Mouse (Mus musculus): ENCODE measurements around the gene Ninj1. TPM values are rescaled to one million over a fixed set of nuclear protein-coding genes. Genes with fewer than 3 reads are reported as not detected.

Gene Ninj1
- polyA plus RNA-seq, 1 experiment: 115 TPM

DNA sequence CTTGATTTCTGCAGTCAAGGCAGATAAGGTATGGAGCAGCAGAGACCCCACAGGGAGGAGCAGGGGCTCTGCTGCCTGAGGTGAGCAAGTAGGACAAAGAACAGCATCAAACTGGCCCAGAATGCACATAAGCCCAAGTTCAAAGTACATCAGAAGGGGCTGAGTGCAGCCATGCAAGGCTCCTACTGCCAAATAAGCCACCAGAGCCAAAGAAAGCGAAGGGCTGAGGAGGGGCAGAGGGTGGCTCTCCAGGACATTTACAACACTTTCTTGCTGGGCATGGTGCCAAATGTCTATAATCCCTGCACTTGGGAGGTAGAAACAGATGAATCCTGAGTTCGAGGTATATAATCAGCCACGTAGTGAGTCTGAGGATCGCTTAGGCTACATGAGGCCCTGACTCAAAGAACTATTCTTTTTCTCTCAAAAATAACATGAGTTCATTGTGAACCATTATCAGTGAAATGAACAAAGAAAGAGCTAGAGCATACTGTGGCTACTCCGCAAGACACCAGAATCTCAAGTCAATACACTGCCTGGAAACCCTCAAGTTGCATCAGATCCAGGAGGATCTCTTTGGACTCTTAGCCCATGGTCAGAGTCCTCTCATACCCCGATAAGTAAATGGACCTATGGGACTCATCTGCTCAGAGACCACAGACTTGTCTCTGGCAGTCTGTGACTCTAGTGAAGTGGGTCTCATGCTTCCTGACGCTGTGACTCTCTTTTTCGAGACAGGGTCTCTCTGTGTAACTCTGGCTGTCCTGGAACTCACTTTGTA is 46.7 kb downstream of the Ninj1 start:
- no peak for DNase-seq (ENCODE audit: low spot score)

DNA sequence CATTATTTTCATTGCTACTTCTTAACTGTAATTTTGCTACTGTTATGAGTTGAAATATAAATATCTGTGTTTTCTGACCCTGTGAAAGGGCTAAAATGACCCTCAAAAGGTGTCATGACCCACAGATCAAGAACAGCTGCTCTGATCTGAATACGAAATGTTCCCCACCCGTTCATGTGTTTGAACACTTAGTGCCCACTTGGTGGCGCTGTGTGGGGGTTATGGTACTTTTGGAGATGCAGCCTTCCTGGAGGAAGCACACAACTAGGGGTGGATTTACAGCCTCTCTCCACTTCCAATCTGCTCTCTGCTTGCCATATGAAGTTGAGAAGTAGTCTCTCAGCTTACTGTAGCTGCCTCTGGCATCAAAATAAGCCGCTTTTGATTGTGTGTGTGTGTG is 47.4 kb downstream of the Ninj1 start:
- no peak for DNase-seq (ENCODE audit: low spot score)

DNA sequence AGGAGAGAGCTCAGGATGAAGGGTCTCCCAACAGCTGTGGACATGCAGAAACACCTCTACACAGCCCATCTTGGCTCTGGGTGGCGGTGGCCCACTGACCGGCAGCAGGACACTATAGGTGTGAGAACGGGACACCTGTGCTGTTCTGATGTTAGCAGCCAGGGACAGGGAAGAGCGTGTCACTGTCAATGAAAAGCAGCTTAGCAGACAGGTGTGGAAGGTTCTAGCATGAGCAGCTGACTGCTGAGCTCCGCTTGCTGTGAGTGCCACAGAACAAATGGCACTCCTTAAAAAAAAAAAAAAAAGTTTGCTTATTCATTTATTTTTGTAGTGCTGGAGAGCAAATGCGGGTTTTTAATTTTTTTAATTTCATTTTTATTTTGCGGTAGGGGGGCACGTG is 50.3 kb downstream of the Ninj1 start:
- no peak for DNase-seq (ENCODE audit: low spot score)

DNA sequence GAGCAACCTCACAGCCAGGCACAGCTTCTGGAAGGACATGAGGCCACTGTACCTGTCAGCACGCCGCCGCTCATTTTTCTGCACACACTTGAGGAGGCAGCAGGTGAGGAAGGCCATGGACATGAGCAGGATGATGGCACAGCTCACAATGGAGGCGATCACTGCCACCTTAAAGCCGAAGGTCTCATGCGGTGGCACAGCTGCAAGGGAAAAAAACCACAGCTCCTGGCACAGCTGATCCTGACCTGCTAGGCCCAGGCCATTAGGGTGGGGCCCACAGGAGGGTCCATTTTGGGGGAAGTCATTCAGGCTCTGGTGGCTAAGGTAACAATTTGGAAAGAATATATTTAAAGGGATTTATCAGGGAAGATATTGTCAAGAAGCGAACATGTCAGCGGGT is 51.5 kb downstream of the Ninj1 start:
- DNase-seq (ENCODE audit: low spot score): no peak

DNA sequence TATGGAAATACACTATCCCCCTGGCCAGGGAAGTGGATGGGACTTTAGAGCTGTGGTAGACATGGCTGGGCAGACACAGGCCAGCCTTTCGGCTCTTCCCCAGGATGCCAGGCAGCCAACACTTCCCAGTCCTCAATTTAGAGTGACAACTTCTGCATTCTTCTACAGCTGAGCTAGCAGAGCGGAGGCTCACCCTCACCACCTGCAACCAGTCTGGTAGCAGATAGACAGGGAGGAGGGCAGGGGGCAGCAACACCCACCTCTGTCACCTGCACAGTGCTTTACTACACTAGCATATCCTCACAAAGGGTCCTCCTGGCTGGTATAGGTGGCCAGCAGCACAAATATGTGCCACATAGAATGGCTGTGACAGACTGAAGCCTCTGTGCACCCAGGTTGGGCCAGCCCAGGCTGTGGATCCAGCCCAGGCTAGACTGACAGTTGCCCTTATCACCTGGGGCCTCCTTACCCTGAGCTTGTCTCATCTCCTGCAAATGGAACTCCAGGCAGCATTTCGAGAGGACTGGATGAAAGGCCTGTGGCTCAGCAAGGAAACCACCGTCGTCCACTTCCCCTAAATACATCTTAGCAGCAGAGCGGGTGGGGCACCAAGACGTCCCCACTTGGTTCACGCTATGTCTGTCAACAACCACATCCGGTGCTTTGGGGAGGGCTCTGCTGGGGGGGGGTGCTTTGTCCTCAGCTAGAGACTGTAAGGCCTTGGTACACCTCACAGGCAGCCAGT is 55.2 kb downstream of the Ninj1 start:
- DNase-seq (ENCODE audit: low spot score): no peak

DNA sequence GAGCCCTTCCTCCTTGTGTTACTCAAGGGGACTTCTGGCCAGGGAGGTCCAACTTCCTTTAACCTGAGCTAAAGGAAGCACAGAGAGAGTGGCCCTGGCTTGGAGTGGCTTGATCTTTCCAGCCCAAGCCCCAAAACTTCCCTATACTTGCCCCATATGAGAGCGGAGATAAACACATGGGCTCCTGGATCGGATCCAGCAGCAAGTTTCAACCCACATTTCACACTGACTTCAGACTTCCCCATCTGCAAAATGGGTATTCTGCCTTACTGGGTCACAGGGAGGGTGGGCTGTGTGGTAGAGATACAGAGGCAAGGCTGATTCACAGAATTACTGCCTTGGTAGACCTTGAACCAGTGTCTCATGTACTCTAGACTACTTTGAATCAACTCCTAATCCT is 56.2 kb downstream of the Ninj1 start:
- no peak for DNase-seq (ENCODE audit: low spot score)

DNA sequence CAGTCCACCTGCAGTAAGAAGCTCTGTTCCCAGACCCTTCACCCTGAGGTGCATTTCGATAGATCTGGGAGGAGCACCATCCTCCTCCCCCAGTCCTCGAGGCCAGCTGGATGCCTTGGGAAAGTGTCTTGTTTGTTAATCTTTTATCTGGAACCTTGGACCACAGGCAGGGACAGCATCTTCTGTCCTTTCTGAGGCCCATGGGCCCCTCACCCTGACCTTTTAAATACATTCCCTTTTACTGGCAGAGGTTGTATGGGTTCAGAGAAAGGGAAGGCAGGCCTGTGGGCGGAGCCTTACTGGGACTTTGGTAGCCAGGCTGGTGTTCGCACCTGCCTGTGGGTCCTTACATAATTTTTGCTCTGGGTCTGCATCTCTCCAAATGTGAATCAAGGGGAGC is 58.0 kb downstream of the Ninj1 start:
- DNase-seq (ENCODE audit: low spot score): no peak

Other genes starting within 250 kb of the Ninj1 start
- 80.1 and 101 TPM in 2 replicates for gene Fam120a, start 219.5 kb upstream of the Ninj1 start, polyA plus RNA-seq (2012; rRNA removed)
- gene Wnk2, start 39.5 kb upstream of the Ninj1 start, polyA plus RNA-seq (2012; rRNA removed): 14.9 and 28.9 TPM in 2 replicates
- 68.5 and 87.0 TPM in 2 replicates for gene Card19, start 28.6 kb downstream of the Ninj1 start, polyA plus RNA-seq (2012; rRNA removed)
- gene Susd3, start 61.2 kb downstream of the Ninj1 start, polyA plus RNA-seq (2012; rRNA removed): 2.6 and 2.8 TPM in 2 replicates
- 6.2 and 7.2 TPM in 2 replicates for gene Fgd3, start 132.8 kb downstream of the Ninj1 start, polyA plus RNA-seq (2012; rRNA removed)
- 41.8 and 47.8 TPM in 2 replicates for gene Bicd2, start 154.1 kb downstream of the Ninj1 start, polyA plus RNA-seq (2012; rRNA removed)
- 10.0 and 12.4 TPM in 2 replicates for gene Ippk, start 233.8 kb downstream of the Ninj1 start, polyA plus RNA-seq (2012; rRNA removed)